Mouse (Mus musculus) G1E (cell line): ENCODE measurements at regions not wholly inside any gene's neighbourhood (a gene's known extent, or its start where the extent isn't known, plus 50 kb on each side); places are given as distances from the start of the nearest gene placed in this dataset.
A peak's percentile ranks its signal among the peaks of the same experiment; 100 is the strongest.

Source experiments
- ATAC-seq: 2 replicates; pipeline ENCODE4 v1.8.0; 2016; ENCODE audit warnings: mild to moderate bottlenecking; ENCODE audit not compliant: insufficient number of reproducible peaks, poor library complexity, low FRiP score, severe bottlenecking; ENCODE audit errors: extremely low read depth
- DNase-seq: peaks from one replicate; pipeline ENCODE4 v3.0.0; 2012; ENCODE audit warnings: low spot score
- H3K27me3 ChIP-seq: 2 replicates; pipeline ENCODE4 v1.6.1; 2012; ENCODE audit warnings: mild to moderate bottlenecking, low read length, inconsistent platforms; ENCODE audit not compliant: insufficient read depth
- H3K36me3 ChIP-seq: replicated peaks from 2 replicates; pipeline ENCODE3; 2012; ENCODE audit warnings: mild to moderate bottlenecking, inconsistent platforms
- H3K4me1 ChIP-seq: 2 replicates; pipeline ENCODE4 v1.6.1; 2012; ENCODE audit warnings: low read depth, low read length, inconsistent platforms, mixed read lengths; ENCODE audit not compliant: insufficient read depth
- H3K4me3 ChIP-seq: 2 replicates; pipeline ENCODE4 v1.5.1; 2012; ENCODE audit warnings: low read depth, mild to moderate bottlenecking, inconsistent platforms, low read length, moderate library complexity, mixed read lengths
- H3K9me3 ChIP-seq: replicated peaks from 2 replicates; pipeline ENCODE4 v1.6.1; 2012; ENCODE audit warnings: inconsistent platforms
- CTCF ChIP-seq: IDR thresholded peaks from 2 replicates; pipeline ENCODE4 v1.5.1; 2012; ENCODE audit warnings: low read depth, low read length, inconsistent platforms, mixed read lengths
- GATA1 ChIP-seq: IDR thresholded peaks from 2 replicates; pipeline ENCODE4 v1.6.1; 2012; ENCODE audit warnings: borderline replicate concordance, low read length, inconsistent platforms, mixed read lengths
- GATA2 ChIP-seq: IDR thresholded peaks from 2 replicates; pipeline ENCODE4 v1.6.1; 2012; ENCODE audit warnings: low read depth, low read length, inconsistent platforms, borderline replicate concordance
- POLR2AphosphoS5 ChIP-seq: IDR thresholded peaks from 2 replicates; pipeline ENCODE4 v1.6.1; 2012; ENCODE audit warnings: low read depth, low read length, inconsistent platforms; ENCODE audit not compliant: insufficient replicate concordance
- TAL1 ChIP-seq: conservative IDR thresholded peaks from 2 replicates; pipeline ENCODE4 v1.6.1; 2012; ENCODE audit warnings: low read depth, low read length, inconsistent platforms, mixed read lengths

DNA sequence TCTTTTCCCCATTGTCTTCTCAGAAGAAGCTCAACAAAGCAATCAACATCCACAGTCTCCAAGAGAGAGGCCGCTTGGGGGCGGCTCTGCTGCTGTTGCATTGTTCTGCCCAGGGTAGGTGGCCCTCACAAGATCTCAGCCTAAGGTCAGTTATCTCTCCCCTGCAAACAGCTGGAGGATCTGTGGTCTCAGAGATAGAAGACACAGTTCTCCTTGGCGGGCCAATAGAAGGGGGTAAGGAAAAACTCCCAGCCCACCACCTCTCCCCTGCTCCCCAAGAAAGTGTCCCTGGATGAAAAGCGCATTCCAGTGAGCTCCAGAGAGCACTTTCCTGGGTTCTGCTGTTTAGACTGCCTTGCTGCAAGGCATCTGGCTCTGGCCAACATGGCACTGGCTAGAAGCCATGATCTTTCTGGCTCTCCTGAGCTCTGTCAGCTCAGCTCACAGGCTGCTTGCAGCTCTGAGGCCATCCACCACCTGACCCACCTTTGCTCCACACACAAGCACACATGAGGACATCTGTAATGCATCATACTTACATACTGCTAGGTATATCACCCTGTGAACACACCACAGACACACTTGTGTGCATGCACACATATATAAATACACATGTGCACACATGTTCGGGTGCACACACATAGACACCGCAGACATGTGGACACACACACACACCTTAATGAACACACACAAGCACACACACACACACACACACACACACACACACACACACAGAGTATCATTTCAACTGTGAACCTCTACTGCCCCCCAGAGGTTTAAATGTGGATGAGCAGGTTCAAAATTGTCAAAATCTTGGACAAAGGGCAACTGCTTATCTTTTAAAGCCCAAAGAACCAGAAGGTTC is 307.7 kb downstream of the Diras2 start:
- no peak overlapping the region for H3K4me3 ChIP-seq
- TF ChIP-seq GATA1 (no peak), GATA2 (no peak), TAL1 (no peak), POLR2AphosphoS5 (no peak), CTCF (no peak)
- 0 out of 2 replicates have a peak, but pooled peaks cover 7% of the 10 kb centered on the region for H3K4me1 ChIP-seq
- DNase-seq, result no peak
- H3K27me3 ChIP-seq, result peaks cover 6% of the 10 kb centered on the region; the same call in 1 of the 2 replicates
- H3K36me3 ChIP-seq, result no peaks in the 10 kb centered on the region
- peak; percentile 55 for ATAC-seq
- no peaks in the 10 kb centered on the region for H3K9me3 ChIP-seq

DNA sequence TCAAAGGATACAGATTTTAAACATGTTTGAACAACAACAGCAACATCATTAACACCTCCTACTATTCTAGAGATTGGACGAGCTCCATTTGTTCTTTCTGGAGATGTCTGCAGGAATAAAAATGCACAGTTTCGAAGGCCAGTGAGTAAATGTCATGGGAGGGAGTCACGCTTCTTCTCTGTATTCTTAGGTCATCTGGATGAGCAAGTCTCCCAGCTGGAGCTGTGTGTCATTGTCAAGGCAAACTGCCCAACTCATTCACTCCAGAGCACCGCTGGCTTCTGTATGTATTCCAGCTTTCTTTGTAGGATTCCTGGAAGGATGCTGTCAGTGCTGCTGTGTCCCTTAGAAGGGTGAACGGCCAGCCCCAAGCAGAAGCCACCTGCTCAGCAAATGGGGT is 297.1 kb downstream of the Diras2 start:
- Histone ChIP-seq H3K4me1 (no peaks in the 10 kb centered on the region), H3K36me3 (no peaks in the 10 kb centered on the region), H3K4me3 (no peak overlapping the region), H3K27me3 (no peaks in the 10 kb centered on the region), H3K9me3 (no peaks in the 10 kb centered on the region)
- TF ChIP-seq TAL1 (no peak), GATA1 (no peak), GATA2 (no peak), CTCF (no peak), POLR2AphosphoS5 (no peak)
- DNase-seq, result no peak
- ATAC-seq, result no peak

DNA sequence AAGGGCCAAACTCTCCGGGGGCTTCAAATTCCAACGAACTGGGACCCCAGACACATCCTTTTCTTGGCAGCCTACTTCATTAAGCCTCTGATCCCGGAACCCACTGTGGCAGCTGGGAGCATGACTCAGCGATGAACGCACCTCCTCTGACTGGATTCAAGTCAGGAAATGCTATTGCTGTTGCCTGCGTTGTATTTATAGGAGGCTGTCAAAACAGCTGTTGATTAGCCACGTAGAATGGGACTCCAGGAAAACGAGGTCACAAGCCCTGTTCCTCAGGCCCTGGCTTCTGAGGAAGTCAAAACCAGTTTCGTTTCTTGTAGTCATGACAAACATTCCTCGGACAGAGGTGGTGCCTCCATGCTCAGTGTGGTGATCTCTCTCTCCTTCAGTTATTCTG is 295.0 kb downstream of the Diras2 start:
- no peak overlapping the region for H3K4me3 ChIP-seq
- no peak for TF ChIP-seq TAL1
- TF ChIP-seq CTCF, result no peak
- TF ChIP-seq GATA2, result no peak
- no peaks in the 10 kb centered on the region for H3K4me1 ChIP-seq
- ATAC-seq (no peak), DNase-seq (no peak)
- H3K9me3 ChIP-seq, result no peaks in the 10 kb centered on the region
- no peaks in the 10 kb centered on the region for H3K36me3 ChIP-seq
- no peaks in the 10 kb centered on the region for H3K27me3 ChIP-seq

DNA sequence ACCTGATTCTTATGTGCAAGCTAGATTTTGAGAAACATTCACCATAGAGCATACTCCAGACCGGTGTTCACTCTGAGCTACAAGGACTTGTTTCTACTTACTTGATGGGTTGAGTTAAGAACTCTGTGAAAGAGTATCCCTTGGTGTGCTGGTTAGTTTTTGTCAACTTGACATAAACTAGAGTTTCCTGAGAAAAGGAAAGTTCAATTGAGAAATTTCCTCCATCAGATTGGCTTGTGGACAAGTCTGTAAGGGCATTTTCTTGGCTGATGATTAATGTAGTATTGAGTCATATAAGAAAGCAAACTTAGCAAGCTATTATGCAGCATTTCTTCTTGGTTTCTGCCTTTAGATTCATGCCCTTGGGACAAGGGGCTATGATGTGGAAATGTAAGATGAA is 291.5 kb downstream of the Diras2 start:
- Histone ChIP-seq H3K27me3 (no peaks in the 10 kb centered on the region), H3K4me1 (no peaks in the 10 kb centered on the region), H3K36me3 (no peaks in the 10 kb centered on the region), H3K9me3 (no peaks in the 10 kb centered on the region), H3K4me3 (no peak overlapping the region)
- DNase-seq (no peak), ATAC-seq (no peak)
- TF ChIP-seq GATA2 (no peak), CTCF (no peak), GATA1 (no peak), POLR2AphosphoS5 (no peak), TAL1 (no peak)

DNA sequence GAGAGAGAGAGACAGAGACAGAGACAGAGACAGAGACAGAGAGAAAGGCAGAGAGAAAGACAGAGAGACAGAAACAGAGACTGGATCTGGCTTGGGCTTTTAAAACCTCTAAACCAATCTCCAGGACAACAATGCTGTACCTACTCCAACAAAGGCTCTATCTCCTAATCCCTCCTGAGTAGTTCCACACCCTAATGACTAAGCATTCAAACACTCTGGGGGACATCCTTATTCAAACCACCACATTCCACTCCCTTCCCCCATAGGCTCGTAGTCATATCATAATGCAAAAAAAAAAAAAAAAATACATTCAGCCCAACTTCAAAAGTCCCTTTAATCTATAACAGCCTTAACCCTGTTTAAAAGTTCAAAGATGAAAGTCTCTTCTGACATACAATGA is 289.3 kb downstream of the Diras2 start:
- Histone ChIP-seq H3K4me1 (no peaks in the 10 kb centered on the region), H3K36me3 (no peaks in the 10 kb centered on the region), H3K4me3 (no peak overlapping the region), H3K27me3 (no peaks in the 10 kb centered on the region), H3K9me3 (no peaks in the 10 kb centered on the region)
- TF ChIP-seq CTCF (no peak), GATA1 (no peak), TAL1 (no peak), GATA2 (no peak), POLR2AphosphoS5 (no peak)
- no peak for DNase-seq
- no peak for ATAC-seq

DNA sequence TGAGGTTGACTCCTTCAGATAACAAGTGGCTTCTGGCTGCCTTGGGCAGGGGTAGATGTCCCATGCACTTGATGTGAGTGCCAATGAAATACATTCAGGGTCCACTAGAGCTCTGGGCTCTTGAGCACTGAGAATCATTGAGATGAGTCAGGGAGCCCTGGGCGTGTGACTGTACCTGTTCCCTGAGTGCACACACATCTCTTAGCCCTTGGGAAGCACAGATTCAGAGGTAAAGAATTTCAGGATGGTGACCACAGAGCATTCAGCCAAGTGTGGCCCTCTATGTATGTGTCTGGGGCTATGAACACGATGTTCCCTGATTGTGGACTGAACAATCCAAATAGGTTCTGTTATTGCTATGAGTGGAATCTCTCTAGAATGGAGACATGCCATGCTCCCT is 281.6 kb downstream of the Diras2 start:
- ATAC-seq, result no peak
- H3K9me3 ChIP-seq, result no peaks in the 10 kb centered on the region
- H3K27me3 ChIP-seq, result no peaks in the 10 kb centered on the region
- no peak for TF ChIP-seq POLR2AphosphoS5
- no peak for TF ChIP-seq CTCF
- no peak for TF ChIP-seq GATA1
- no peak for TF ChIP-seq TAL1
- no peak for TF ChIP-seq GATA2
- H3K4me3 ChIP-seq, result no peak overlapping the region
- no peak for DNase-seq
- H3K4me1 ChIP-seq, result no peaks in the 10 kb centered on the region
- H3K36me3 ChIP-seq, result no peaks in the 10 kb centered on the region

DNA sequence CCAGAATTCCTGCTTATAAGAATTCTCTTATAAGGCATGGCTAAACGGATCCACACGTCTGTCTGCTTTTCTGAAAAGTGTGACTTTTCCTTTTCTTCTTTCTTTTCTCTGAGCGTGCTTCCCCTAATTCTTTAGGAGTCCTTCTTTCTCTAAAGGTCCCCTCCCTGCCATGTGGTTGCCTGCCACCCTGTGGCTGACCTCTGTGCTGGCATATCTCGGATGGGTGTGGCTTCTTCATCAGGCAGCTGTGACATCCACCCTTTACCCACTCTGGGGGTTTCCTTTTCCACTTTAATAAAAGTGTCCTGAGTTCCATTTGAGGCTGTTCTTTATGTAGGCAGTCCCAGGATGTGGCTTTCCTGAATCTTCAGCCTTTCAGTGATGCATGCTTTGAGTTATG is 280.7 kb downstream of the Diras2 start:
- H3K27me3 ChIP-seq, result no peaks in the 10 kb centered on the region
- ATAC-seq, result no peak

More for the DNA sequence above, 280.7 kb downstream of the Diras2 start:
- Histone ChIP-seq H3K4me3 (no peak overlapping the region), H3K4me1 (no peaks in the 10 kb centered on the region), H3K9me3 (no peaks in the 10 kb centered on the region), H3K36me3 (no peaks in the 10 kb centered on the region)
- no peak for DNase-seq
- TF ChIP-seq GATA2 (no peak), TAL1 (no peak), GATA1 (no peak)
